Mouse (Mus musculus): ENCODE results near the gene B4galt5. TPM values are rescaled to one million over a fixed set of nuclear protein-coding genes. Genes with fewer than 3 reads are reported as not detected.
A peak's percentile ranks its signal among the peaks of the same experiment; 100 is the strongest.

Gene B4galt5
- total RNA-seq, 2 experiments from 2014 or later = 6.9 to 7.9 TPM

DNA sequence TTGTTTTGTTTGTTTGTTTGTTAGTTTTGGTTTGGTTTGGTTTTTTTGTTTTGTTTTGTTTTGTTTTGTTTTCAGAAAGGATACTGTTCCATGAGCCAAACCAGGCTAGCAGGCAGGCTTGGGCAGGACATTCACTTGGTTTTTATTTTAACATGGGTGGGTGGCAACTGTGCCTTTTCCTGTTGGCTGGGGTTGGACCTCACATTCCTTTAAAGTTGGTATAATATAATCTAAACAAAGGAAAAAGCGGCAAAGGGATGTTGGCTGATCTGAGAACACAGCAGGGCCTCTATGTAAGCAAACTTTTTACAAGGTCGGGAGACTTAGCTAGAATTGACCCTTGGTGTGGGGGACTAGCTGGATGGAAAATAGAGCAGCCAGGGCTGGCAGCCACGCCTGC lies 91.2 kb downstream of the B4galt5 start:
- DNase-seq (ENCODE audit: low spot score) = no peak

GRCm38 (mm10) chr2:167254808-167255207 lies 94.2 kb downstream of the B4galt5 start:
- DNase-seq (ENCODE audit: low spot score) = no peak

GRCm38 (mm10) chr2:167254185-167254584 lies 94.8 kb downstream of the B4galt5 start:
- DNase-seq (ENCODE audit: low spot score) = peak; percentile 85

GRCm38 (mm10) chr2:167253476-167253875 lies 95.5 kb downstream of the B4galt5 start:
- DNase-seq (ENCODE audit: low spot score) = no peak

DNA sequence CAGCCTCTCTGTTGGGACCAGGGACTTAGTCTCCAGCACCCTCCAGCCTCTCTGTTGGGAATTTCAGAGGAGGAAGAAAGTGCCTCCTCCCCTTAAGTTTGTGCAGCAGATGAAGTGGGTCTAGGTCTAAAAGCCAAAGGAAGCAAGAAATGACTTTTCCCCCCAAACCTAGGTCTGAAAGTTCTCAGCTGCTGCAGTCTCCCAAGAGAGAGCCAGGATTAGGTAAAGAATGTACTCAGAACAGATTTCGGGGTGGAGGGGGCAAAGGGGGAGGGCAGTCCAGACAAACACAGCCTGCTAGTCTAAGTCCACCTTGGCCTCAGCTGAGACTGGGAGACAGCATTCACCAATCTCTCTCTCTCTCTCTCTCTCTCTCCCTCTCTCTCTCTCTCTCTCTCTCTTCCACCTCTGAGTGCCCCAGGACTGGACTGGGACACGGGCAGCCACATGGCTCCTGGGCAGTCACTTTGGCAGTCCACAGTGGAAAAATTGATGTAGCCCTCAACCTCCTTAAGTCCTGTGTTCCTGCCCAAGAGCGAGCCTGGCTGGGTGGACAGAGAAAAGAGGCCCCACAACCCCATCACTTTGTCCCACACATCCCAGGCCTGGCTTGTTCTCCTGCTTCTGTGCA lies 96.8 kb downstream of the B4galt5 start:
- DNase-seq (ENCODE audit: low spot score) = no peak

- DNase-seq (ENCODE audit: low spot score) = no peak
Measured at GRCm38 (mm10) chr2:167250736-167251337, 98.1 kb downstream of the B4galt5 start.

- DNase-seq (ENCODE audit: low spot score) = no peak
Measured at GRCm38 (mm10) chr2:167250003-167250735, 98.8 kb downstream of the B4galt5 start.

DNA sequence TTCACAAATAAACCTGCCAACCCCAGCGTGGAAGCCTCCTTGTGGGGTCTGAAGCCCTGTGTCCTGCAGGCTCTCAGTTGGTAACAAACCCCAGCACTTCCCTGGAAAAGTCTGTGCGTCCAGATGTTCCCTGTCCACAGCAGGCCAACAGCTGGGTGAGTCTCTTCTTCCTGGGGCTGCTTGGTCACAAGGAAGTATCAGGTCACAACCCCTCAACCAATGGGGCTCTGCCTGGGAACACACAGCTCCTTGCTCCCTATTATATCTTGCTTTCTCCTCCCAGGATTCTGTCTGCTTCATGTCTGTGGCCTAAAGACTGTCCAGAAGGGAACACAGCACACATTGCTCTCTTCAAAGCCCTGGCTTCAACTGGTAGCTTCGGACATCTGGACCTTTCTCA lies 99.4 kb downstream of the B4galt5 start:
- no peak for DNase-seq (ENCODE audit: low spot score)

Other genes with a start within 250 kb of the B4galt5 start
- 10 to 100 TPM; 22.2 to 25.8 TPM for gene Kcnb1, start 159.0 kb downstream of the B4galt5 start, total RNA-seq (2021)
- gene Ptgis, start 108.6 kb downstream of the B4galt5 start, total RNA-seq (2021) = 1 to 10 TPM; 1.3 to 1.8 TPM
- gene Slc9a8, start 72.5 kb upstream of the B4galt5 start, total RNA-seq (2021) = 10 to 100 TPM; 24.5 to 26.0 TPM
- 10 to 100 TPM; 37.5 to 45.6 TPM for gene Rnf114, start 143.5 kb upstream of the B4galt5 start, total RNA-seq (2021)
- 10 to 100 TPM; 18.4 to 19.5 TPM for gene Spata2, start 143.7 kb upstream of the B4galt5 start, total RNA-seq (2021)
- 1 to 10 TPM in 1 of 2 experiments, under 1 TPM in 1; 0.73 to 1.0 TPM for gene Snai1, start 189.0 kb upstream of the B4galt5 start, total RNA-seq (2021)

Measured in gastrocnemius, adult 18-20 months (tissue).